Comparison of ENCODE assay signal across 9 mouse cellular contexts in the genomic region with DNA sequence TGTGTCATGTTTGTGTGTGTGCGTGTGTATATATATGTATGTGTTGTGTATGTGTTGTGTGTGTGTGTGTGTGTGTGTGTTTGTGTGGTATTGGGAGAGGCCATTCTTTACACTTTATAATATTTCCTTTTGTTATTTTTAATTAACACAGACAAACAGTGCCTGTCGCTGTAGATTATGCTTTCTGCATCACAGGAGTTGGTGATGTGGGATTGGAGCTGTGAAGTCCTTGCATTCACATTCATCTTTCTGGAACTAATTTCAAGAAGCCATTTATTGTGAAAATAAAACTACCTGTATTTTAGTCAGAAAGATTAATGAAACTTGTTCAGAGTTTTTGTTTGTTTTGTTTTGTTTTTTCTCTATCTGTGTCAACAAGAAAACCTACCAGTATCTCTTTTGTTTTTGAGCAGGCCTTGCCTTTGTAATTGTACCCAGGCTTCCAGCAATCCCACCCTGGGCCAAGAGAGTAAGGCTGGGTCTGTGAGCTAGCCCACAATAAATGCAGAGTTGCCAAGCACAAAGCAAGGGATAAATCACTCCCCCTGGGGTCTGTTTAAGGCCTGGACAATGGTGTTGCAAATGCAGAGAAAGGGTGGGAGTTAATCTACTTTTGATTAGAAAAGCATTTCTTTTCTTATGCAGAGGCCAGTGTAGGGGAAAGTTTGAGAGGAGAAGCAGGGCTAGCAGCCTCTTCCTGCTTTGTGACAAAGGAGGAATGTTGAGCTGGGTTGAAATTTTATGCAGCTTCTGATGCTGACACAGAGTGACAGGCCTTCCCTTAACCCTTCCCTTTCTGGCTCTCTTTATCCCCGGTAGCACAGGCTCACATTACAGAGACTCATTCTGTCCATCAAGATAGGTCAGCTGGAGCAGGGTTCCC.
DNase-seq lines count a peak whose midpoint lies in the region; ATAC-seq and TF ChIP-seq lines count a peak whose summit lies in the region.
"Had no signal": no experiment of that assay in that cellular context is flagged by ENCODE, and none has a peak within 500 bp of the region (broad histone marks: within the 10 kb centered on the region; RNA-seq: fewer than 3 reads in every experiment).

No protein-coding gene starts in this region.

- TF ChIP-seq CTCF in heart, adult 2 months (IDR thresholded peaks at IDR 0.05), result no peak
- TF ChIP-seq CTCF in ES-Bruce4 (IDR thresholded peaks at IDR 0.05; ENCODE audit: low read depth, low read length), result no peak

- H3K36me3 ChIP-seq in heart, adult 2 months (ENCODE audit: control insufficient read depth, insufficient read depth, low read length), result peaks cover 2% of the 10 kb centered on the region
- no peaks in the 10 kb centered on the region for H3K36me3 ChIP-seq in ES-Bruce4 (ENCODE audit: control insufficient read depth, insufficient read depth, low read length, poor library complexity, severe bottlenecking)
- H3K36me3 ChIP-seq in forebrain, embryonic 11.5 days (ENCODE audit: control insufficient read depth, insufficient read depth, low read length), result no peaks in the 10 kb centered on the region
- no peaks in the 10 kb centered on the region for H3K36me3 ChIP-seq in limb, embryonic 13.5 days

- no peaks in the 10 kb centered on the region for H3K9me3 ChIP-seq in ES-Bruce4 (replicated peaks; ENCODE audit: control insufficient read depth, insufficient read depth, low read length, poor library complexity, severe bottlenecking)
- no peaks in the 10 kb centered on the region for H3K9me3 ChIP-seq in forebrain, embryonic 11.5 days (ENCODE audit: control insufficient read depth, low read length)
- no peaks in the 10 kb centered on the region for H3K9me3 ChIP-seq in limb, embryonic 13.5 days
- H3K9me3 ChIP-seq: megakaryocyte, embryonic 14.5 days had no signal

- peak overlapping the region; percentile 24 for H3K27ac ChIP-seq in heart, adult 2 months
- H3K27ac ChIP-seq in ES-Bruce4 (ENCODE audit: insufficient read depth, low read length), result peak overlapping the region; percentile 79
- peak overlapping the region; percentile 58 for H3K27ac ChIP-seq in forebrain, embryonic 11.5 days (ENCODE audit: low read depth, low read length)
- H3K27ac ChIP-seq in limb, embryonic 13.5 days, result peak overlapping the region; percentile 64

- H3K9ac ChIP-seq in heart, adult 2 months (ENCODE audit: low read depth, low read length), result no peak overlapping the region
- H3K9ac ChIP-seq in ES-Bruce4 (ENCODE audit: low read depth, poor library complexity, severe bottlenecking), result no peak overlapping the region
- H3K9ac ChIP-seq in forebrain, embryonic 11.5 days (ENCODE audit: low read length), result no peak overlapping the region
- no peak overlapping the region for H3K9ac ChIP-seq in limb, embryonic 13.5 days

- no peak overlapping the region for H3K4me2 ChIP-seq in forebrain, embryonic 11.5 days (ENCODE audit: low read depth, low read length, severe bottlenecking)
- H3K4me2 ChIP-seq in limb, embryonic 13.5 days (replicated peaks), result no peak overlapping the region

- peak; percentile 86 for ATAC-seq in forebrain, embryonic 11.5 days (replicated peaks; ENCODE audit: low FRiP score)
- peak; percentile 65; the same call in 1 of the 2 replicates for ATAC-seq in limb, embryonic 13.5 days (ENCODE audit: low FRiP score, low read depth)

- H3K4me1 ChIP-seq in heart, adult 2 months (ENCODE audit: control insufficient read depth, insufficient read depth, low read length), result peaks cover 2% of the 10 kb centered on the region
- peaks cover 4% of the 10 kb centered on the region for H3K4me1 ChIP-seq in ES-Bruce4 (ENCODE audit: control insufficient read depth, insufficient read depth, low read length)
- peaks cover 9% of the 10 kb centered on the region; the same call in 1 of the 2 replicates for H3K4me1 ChIP-seq in forebrain, embryonic 11.5 days (replicated peaks; ENCODE audit: control insufficient read depth, insufficient read depth, low read length)
- peaks cover 18% of the 10 kb centered on the region for H3K4me1 ChIP-seq in limb, embryonic 13.5 days
- H3K4me1 ChIP-seq: megakaryocyte, embryonic 14.5 days had no signal

- no peak for DNase-seq in heart, adult 2 months
- no peak for DNase-seq in heart, adult 18-20 months
- peak; percentile 55 for DNase-seq in forebrain, embryonic 11.5 days (ENCODE audit: low spot score)
- DNase-seq in adrenal gland, adult (ENCODE audit: inconsistent age in 2 of 2, low spot score in 1 of 2), result no peak
- DNase-seq in spleen, adult 12 weeks (ENCODE audit: low spot score), result no peak
- no peak for DNase-seq in cerebellum, postnatal 25 days

- 58% methylated on average over 3 of the region's 3 CpGs for whole genome bisulfite sequencing in heart, adult 2 months
- 25% methylated on average over 3 of the region's 3 CpGs for WGBS in forebrain, embryonic 11.5 days
- 50% methylated on average over 3 of the region's 3 CpGs for WGBS in limb, embryonic 13.5 days

- no peak for TF ChIP-seq POLR2A in heart, adult 2 months (IDR thresholded peaks at IDR 0.05; ENCODE audit: insufficient read depth, low read depth, low read length)
- TF ChIP-seq POLR2A in ES-Bruce4 (IDR thresholded peaks at IDR 0.05; ENCODE audit: insufficient read depth, low read length), result no peak

- H3K4me3 ChIP-seq in heart, adult 2 months, result no peak overlapping the region
- H3K4me3 ChIP-seq in ES-Bruce4 (ENCODE audit: low read depth, low read length), result no peak overlapping the region
- no peak overlapping the region for H3K4me3 ChIP-seq in forebrain, embryonic 11.5 days (ENCODE audit: low read depth, low read length)
- no peak overlapping the region for H3K4me3 ChIP-seq in limb, embryonic 13.5 days
- H3K4me3 ChIP-seq: megakaryocyte, embryonic 14.5 days had no signal

- no peaks in the 10 kb centered on the region; the same call in 1 of the 2 replicates for H3K79me2 ChIP-seq in heart, adult 2 months (replicated peaks; ENCODE audit: control insufficient read depth, insufficient read depth, low read length)

- H3K27me3 ChIP-seq in heart, adult 2 months (ENCODE audit: control insufficient read depth, insufficient read depth, low read length), result no peaks in the 10 kb centered on the region
- no peaks in the 10 kb centered on the region for H3K27me3 ChIP-seq in ES-Bruce4 (ENCODE audit: control insufficient read depth, insufficient read depth, low read length, poor library complexity, severe bottlenecking)
- H3K27me3 ChIP-seq in forebrain, embryonic 11.5 days (ENCODE audit: control insufficient read depth, insufficient read depth, low read length), result no peaks in the 10 kb centered on the region
- H3K27me3 ChIP-seq in limb, embryonic 13.5 days, result no peaks in the 10 kb centered on the region
- H3K27me3 ChIP-seq: megakaryocyte, embryonic 14.5 days had no signal

- intact Hi-C loops in heart, adult 2 months (cut with DNase I), result no loop called here

- no peak for TF ChIP-seq EP300 in heart, adult 2 months (IDR thresholded peaks at IDR 0.05; ENCODE audit: insufficient read depth, low read depth, low read length)
- peak; percentile 58; the same call in 1 of the 2 replicates for TF ChIP-seq EP300 in ES-Bruce4 (IDR thresholded peaks at IDR 0.05; ENCODE audit: insufficient read depth, low read depth, low read length)

Comparison
In these comparisons a context has a peak if more than half of its experiments do, and no peak if none do; other contexts are left out.
1. H3K27ac ChIP-seq: peak in every context shown above with its lines; median percentile 79 in ES-Bruce4; 64 in limb, embryonic 13.5 days; 58 in forebrain, embryonic 11.5 days; 24 in heart, adult 2 months.